Mouse (Mus musculus) G1E (cell line): ENCODE data around the gene Map3k21.

Experiments
- POLR2AphosphoS5 ChIP-seq: IDR thresholded peaks from 2 replicates; pipeline ENCODE4 v1.6.1; 2012; ENCODE audit warnings: low read depth, low read length, inconsistent platforms; ENCODE audit not compliant: insufficient replicate concordance
- TAL1 ChIP-seq: conservative IDR thresholded peaks from 2 replicates; pipeline ENCODE4 v1.6.1; 2012; ENCODE audit warnings: low read depth, low read length, inconsistent platforms, mixed read lengths

GRCm38 (mm10) chr8:125872501-125873249, 37.6 kb upstream of the Map3k21 start:
- no peak for TF ChIP-seq POLR2AphosphoS5
- no peak for TF ChIP-seq TAL1
